Mouse (Mus musculus) hindbrain, embryonic 10.5 days (tissue): ENCODE measurements around the gene Pus7. TPM values are rescaled to one million over a fixed set of nuclear protein-coding genes. Genes with fewer than 3 reads are reported as not detected.
"Not testable (repeated sequence)": the region's sequence is repeated elsewhere in the genome, so short reads cannot be mapped to it uniquely, and the experiment has no call there.

Source experiments
- DNase-seq: peaks from one replicate; pipeline ENCODE4 v3.0.0-alpha.2; 2017; ENCODE audit warnings: low spot score
- H3K27ac ChIP-seq: fragments of 300-500 bp; sonication (generic); 2 replicates; pipeline ENCODE4 v1.5.1; 2016; ENCODE audit warnings: mild to moderate bottlenecking, moderate library complexity
- H3K27me3 ChIP-seq: fragments of 300-500 bp; sonication (generic); 2 replicates; pipeline ENCODE4 v1.6.1; 2016; ENCODE audit warnings: mild to moderate bottlenecking; ENCODE audit not compliant: poor library complexity, insufficient read depth, severe bottlenecking
- H3K36me3 ChIP-seq: fragments of 300-500 bp; sonication (generic); 2 replicates; pipeline ENCODE4 v1.6.1; 2016; ENCODE audit warnings: mild to moderate bottlenecking, moderate library complexity
- H3K4me1 ChIP-seq: fragments of 300-500 bp; sonication (generic); replicated peaks from 2 replicates; pipeline ENCODE4 v1.6.1; 2016; ENCODE audit warnings: mild to moderate bottlenecking
- H3K4me3 ChIP-seq: fragments of 300-500 bp; sonication (generic); 2 replicates; pipeline ENCODE4 v1.5.1; 2016; ENCODE audit warnings: mild to moderate bottlenecking, moderate library complexity
- H3K9me3 ChIP-seq: fragments of 300-500 bp; sonication (generic); 2 replicates; pipeline ENCODE4 v1.6.1; 2016; ENCODE audit warnings: mild to moderate bottlenecking, moderate library complexity
- WGBS: fragments of 180-500 bp; shearing (Covaris S2); methylation state at CpG from one replicate; pipeline ENCODE4 v1.1.7; 2016; 5-methylcytosine and 5-hydroxymethylcytosine counted together
- polyA plus RNA-seq: library from polyadenylated mRNA; unstranded; fragments of >200 nt; fragmentation: Nextera tagmentation; extraction: Ambion mirVana; gene quantifications from 2 replicates; pipeline ENCODE4 v1.2.1, GENCODE M21; 2016

Pus7 gene
- polyA plus RNA-seq, 1 experiment from 2014 or later, result 23.1 TPM

DNA sequence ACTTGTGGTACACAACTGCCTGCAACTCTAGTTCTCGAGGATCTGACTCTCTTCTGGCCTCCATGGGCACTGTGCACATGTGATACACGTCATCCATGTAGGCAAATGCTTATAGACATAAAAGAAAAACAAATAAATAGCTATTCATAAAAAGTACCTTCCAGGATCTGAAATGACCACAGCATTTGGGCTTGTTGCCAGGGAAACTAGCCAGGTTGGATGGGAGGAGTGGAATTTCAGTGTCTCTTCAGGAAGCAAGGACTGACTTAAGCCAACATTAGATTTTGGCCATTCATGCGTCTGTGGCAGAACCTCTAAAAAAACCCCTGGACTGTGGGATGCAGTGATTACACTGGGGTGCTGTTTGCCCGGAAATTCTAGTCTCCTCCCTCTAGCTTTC, 47.1 kb downstream of the Pus7 start:
- no peak overlapping the region for H3K4me3 ChIP-seq
- peaks cover 26% of the 10 kb centered on the region for H3K36me3 ChIP-seq
- no peaks in the 10 kb centered on the region for H3K27me3 ChIP-seq
- no peak for DNase-seq
- H3K9me3 ChIP-seq, result no peaks in the 10 kb centered on the region
- no peaks in the 10 kb centered on the region for H3K4me1 ChIP-seq
- 84% methylated on average over 4 of the region's 4 CpGs for WGBS
- H3K27ac ChIP-seq, result no peak overlapping the region

DNA sequence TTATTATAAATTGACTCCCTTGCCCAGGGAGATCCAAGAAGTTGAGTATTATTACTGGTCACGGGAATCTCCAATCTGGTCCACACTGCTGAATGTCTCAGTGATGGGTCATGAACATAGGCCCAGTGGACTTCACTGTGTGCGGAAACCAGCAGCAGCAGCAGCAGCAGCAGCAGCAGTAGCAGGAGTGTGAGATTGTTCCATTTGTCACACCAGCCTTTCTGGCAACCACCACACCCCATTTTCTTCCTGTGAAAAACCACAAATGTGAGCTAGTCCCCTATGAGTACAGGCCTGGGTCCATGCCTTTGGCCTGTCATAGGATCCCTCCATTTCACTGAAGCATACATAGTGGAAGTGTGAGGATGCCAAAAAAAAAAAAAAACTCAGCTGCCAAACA, 61.6 kb downstream of the Pus7 start:
- no peak overlapping the region for H3K4me3 ChIP-seq
- peaks cover 13% of the 10 kb centered on the region; the same call in 1 of the 2 replicates for H3K9me3 ChIP-seq
- no peak overlapping the region for H3K27ac ChIP-seq
- DNase-seq, result no peak
- no peaks in the 10 kb centered on the region for H3K27me3 ChIP-seq
- H3K36me3 ChIP-seq, result no peaks in the 10 kb centered on the region
- H3K4me1 ChIP-seq, result no peaks in the 10 kb centered on the region
- WGBS, result 99% methylated on average over 2 of the region's 2 CpGs

DNA sequence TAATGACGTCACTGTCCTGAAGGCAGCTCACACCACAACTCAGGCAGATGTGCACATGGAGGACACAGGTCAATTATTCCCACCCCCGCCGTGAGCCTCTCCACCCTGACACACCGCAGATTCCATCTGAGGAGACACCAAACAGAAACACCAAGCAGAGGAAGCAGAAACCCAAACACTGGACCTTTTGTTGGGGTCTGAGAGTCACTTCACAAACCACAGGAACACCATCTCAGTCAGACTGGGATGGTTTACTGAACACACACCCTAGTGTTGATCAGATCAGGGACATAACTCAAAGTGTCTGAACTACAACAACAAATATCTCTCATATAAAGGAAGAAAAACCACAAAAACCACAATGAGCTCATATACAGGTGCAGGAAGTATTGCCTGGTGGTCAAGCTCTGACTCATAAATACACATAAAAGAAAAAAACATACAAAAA, 64.6 kb downstream of the Pus7 start:
- 82% methylated on average over 4 of the region's 4 CpGs for WGBS
- DNase-seq, result no peak

DNA sequence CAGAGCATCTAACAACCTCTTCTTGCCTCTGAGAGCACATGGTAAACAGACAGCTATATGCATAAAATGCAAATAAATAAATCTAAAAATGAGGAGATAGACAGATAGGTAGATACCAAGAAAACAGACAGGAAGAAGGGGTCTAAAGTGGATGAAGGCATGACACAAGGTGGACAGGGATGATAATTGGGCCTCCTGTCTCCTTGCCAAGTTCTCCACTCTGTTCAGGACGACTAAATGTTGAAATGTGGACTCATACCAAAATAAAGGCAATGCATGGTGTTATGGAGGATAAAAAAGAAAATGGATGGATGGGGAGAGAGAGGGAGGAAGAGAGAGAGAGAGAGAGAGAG, 65.4 kb downstream of the Pus7 start:
- no peak for DNase-seq
- no peak overlapping the region for H3K27ac ChIP-seq
- 70% methylated on average over 1 of the region's 1 CpGs for WGBS
- H3K9me3 ChIP-seq, result no peaks in the 10 kb centered on the region
- no peak overlapping the region for H3K4me3 ChIP-seq
- 0 out of 2 replicates have a peak, but pooled peaks cover under 1% of the 10 kb centered on the region for H3K4me1 ChIP-seq
- H3K27me3 ChIP-seq, result no peaks in the 10 kb centered on the region
- H3K36me3 ChIP-seq, result no peaks in the 10 kb centered on the region

More for the DNA sequence above, 64.6 kb downstream of the Pus7 start:
- H3K27me3 ChIP-seq, result no peaks in the 10 kb centered on the region
- H3K4me3 ChIP-seq, result no peak overlapping the region
- no peaks in the 10 kb centered on the region for H3K36me3 ChIP-seq
- no peak overlapping the region for H3K27ac ChIP-seq
- H3K9me3 ChIP-seq, result 0 out of 2 replicates have a peak, but pooled peaks cover 3% of the 10 kb centered on the region
- H3K4me1 ChIP-seq, result no peaks in the 10 kb centered on the region

DNA sequence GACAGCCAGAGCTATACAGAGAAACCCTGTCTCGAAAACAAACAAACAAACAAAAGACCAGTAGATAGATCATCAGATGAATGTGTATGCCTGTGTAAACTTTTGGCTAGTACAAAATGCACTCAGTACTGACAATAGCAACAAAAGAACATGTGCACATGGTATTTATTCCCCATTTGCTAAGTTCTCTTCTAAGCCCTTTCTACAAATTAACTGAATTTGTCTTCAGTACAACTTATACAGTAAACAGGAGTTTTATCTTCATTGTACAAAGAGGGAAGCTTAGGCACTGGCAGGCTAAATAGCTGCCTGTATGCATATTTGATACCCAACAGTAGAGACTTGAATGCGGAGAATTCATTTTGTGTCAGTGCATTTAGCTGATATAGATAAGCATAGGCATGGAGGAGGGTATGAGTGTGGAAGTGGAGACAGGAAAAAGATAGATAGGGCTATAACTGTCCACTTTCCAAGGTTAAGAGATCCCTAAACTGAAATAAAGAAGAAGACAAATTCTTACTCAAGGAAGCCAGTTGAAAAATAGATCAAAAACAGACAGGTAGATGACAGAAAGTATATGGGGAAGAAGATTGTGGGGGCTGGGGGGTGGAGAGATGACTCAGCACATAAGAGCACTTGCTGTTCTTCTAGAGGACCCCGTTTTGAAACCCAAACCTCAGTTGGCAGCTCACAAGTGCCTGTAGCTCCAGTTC, 65.9 kb downstream of the Pus7 start:
- no peaks in the 10 kb centered on the region for H3K27me3 ChIP-seq
- H3K36me3 ChIP-seq, result no peaks in the 10 kb centered on the region
- no peak for DNase-seq
- WGBS, result 79% methylated on average over 3 of the region's 3 CpGs
- no peak overlapping the region for H3K27ac ChIP-seq
- no peaks in the 10 kb centered on the region for H3K9me3 ChIP-seq
- H3K4me3 ChIP-seq, result no peak overlapping the region
- peaks cover 6% of the 10 kb centered on the region; the same call in 1 of the 2 replicates for H3K4me1 ChIP-seq

DNA sequence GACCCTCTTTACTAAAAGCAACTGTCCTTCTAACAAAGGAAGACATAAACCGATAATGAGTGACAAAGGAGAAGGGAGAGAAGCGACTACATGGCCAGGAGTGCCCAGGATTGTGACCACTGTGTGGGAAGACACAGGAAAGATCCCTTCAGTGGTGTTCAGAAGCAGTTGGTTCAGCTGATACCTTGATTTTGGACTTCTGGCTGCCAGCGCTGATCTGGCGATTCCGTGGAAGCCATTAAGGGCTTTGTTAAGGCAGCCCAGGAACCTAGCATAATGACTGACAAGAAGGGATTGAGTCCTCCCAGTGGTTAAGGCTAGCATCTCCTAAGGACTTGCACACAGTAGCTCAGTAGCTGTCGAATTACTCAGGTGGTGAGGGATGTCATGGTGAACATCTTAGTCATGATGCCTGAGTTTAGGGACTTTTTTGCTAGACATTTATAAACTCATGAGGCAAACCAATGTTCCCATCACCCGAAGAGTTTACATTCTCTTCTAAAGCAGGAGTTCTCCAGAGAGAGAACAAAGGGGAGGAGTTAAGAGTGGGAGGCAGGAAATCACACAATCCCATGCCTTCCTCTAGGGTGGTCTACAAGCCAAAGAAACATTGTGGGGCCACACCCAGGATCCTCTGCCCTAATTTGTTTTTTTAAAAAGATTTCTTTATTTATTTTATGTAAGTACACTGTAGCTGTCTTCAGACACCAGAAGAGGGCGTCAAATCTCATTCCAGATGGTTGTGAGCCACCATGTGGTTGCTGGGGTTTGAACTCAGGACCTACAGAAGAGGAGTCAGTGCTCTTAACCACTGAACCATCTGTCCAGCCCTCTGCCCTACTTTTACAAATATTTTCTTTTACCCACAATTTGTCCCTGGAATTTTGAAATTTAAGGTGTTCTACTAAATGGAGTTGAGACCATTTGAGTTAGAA, 69.8 kb downstream of the Pus7 start:
- peak overlapping the region; percentile 92 for H3K27ac ChIP-seq
- 89% methylated on average over 8 of the region's 8 CpGs for WGBS

DNA sequence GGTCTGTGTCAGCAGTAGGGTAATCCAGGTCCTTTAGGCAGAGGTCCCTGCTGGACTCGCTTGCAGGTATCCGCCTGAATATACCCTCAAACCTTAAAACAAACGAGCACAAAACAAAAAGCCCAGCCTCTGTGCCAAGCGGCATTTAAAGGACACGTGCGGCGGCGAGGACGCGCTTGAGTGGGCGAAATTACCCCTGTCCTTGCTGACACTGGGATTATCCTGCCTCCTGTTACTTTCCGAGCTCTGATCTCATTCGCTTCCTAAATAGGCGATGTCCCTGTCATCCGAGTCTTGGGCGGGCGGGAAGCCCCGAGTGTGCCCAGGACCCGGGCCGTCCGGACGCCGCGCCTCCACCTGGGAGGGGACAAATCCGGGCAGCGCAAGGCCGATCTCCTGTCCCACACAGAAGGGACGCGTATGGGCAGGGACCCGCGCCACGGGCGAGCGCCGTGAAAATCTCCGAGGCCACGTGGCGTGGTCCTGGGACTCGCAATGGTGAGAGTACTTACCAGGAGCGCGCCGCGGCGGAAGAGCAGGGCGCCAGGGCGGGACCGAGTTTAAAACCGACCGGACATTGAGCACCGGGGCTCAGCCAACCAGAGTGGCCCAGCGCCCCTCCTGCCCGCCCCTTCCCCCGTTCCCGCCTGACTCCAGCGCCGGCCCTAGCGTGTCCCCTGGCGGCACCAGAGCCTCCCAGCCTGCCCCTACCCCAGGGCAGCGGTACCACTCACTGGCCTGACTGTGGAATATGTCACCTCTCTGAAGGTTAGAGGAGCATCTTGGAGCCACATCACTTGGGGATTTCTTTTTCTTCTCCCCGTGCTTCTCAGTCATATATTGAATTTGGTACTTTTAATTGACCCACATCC, 71.1 kb downstream of the Pus7 start:
- Histone ChIP-seq H3K4me3 (peak overlapping the region; percentile 82), H3K27ac (peak overlapping the region; percentile 92), H3K27me3 (no peaks in the 10 kb centered on the region), H3K36me3 (peaks cover 39% of the 10 kb centered on the region), H3K9me3 (peaks cover 36% of the 10 kb centered on the region), H3K4me1 (peaks cover 6% of the 10 kb centered on the region; the same call in 1 of the 2 replicates)
- peak; percentile 83 for DNase-seq
- WGBS, result 6% methylated on average over 60 of the region's 60 CpGs

More for the DNA sequence above, 69.8 kb downstream of the Pus7 start:
- Histone ChIP-seq H3K27me3 (no peaks in the 10 kb centered on the region), H3K9me3 (peaks cover 24% of the 10 kb centered on the region), H3K4me3 (peak overlapping the region; percentile 82; the same call in 1 of the 2 replicates), H3K36me3 (peaks cover 26% of the 10 kb centered on the region), H3K4me1 (peaks cover 6% of the 10 kb centered on the region; the same call in 1 of the 2 replicates)
- DNase-seq, result no peak

DNA sequence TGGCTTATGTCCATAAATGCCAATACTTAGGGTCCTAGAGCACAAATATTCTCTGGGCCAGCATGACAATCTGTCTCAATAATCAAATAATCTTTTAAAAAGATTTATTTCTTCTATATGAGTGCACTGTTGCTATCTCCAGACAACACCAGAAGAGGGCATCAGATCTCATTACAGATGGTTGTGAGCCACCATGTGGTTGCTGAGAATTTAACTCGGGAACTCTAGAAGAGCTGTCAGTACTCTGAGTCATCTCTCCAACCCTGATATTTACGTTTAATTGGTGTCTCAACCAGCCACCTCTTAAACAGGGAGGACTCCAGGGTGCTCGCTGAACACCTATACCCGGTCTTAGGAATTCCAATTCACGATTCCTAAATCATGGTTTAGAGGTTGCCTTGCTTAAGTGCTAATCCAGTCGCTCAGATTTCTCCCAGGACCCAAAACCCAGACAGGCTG, 71.8 kb downstream of the Pus7 start:
- H3K4me3 ChIP-seq, result peak overlapping the region; percentile 82
- WGBS, result 70% methylated on average over 6 of the region's 6 CpGs
- H3K4me1 ChIP-seq, H3K27me3 ChIP-seq, DNase-seq: not testable (repeated sequence)
- peak overlapping the region; percentile 92 for H3K27ac ChIP-seq
- peaks cover 46% of the 10 kb centered on the region for H3K36me3 ChIP-seq
- H3K9me3 ChIP-seq, result peaks cover 43% of the 10 kb centered on the region

DNA sequence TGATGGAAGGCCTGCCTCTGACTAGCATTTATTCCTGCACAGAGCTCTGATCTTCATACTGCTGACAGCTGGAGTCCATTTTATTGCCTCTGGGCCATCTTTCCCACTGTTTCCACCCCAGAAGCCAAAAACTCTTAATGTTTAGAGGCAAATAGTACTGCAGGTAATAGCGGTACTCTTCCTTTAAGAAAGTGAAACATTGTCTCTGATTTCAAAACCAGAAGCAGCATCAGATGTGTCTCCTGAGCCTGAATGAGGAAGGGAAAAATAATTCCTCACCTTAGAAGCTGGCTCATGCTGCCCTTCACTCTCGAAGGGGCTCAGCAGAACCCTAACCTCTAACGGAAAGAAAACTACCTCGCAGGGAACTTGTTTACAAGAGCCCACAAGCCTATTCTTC, 72.3 kb downstream of the Pus7 start:
- Histone ChIP-seq H3K9me3 (peaks cover 47% of the 10 kb centered on the region), H3K27me3 (no peaks in the 10 kb centered on the region), H3K4me1 (peaks cover 6% of the 10 kb centered on the region; the same call in 1 of the 2 replicates), H3K4me3 (peak overlapping the region; percentile 82), H3K36me3 (peaks cover 50% of the 10 kb centered on the region), H3K27ac (no peak overlapping the region)
- 95% methylated on average over 4 of the region's 4 CpGs for WGBS
- DNase-seq, result no peak

DNA sequence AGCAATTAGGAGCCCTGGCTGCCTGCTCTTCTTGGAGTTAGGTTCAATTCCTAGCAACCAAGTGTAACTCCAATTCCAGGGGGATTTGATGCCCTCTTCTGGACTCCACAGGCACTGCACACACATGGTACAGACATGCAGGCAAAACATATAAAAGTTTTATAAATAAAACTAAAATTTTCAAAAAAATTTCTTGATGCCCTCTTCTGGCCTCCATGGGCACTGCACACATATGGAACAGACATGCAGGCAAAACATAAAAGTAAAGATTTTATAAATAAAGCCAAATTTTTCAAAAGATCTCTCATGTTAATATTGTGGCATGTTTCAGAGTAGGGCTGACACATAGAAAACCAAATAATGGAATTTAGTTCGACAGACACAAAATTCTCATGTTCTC, 73.8 kb downstream of the Pus7 start:
- WGBS, result 98% methylated on average over 1 of the region's 1 CpGs
- peaks cover 6% of the 10 kb centered on the region; the same call in 1 of the 2 replicates for H3K4me1 ChIP-seq
- peaks cover 53% of the 10 kb centered on the region for H3K9me3 ChIP-seq
- H3K36me3 ChIP-seq, result peaks cover 63% of the 10 kb centered on the region
- DNase-seq, result no peak
- H3K4me3 ChIP-seq, result no peak overlapping the region
- no peaks in the 10 kb centered on the region for H3K27me3 ChIP-seq
- no peak overlapping the region for H3K27ac ChIP-seq

DNA sequence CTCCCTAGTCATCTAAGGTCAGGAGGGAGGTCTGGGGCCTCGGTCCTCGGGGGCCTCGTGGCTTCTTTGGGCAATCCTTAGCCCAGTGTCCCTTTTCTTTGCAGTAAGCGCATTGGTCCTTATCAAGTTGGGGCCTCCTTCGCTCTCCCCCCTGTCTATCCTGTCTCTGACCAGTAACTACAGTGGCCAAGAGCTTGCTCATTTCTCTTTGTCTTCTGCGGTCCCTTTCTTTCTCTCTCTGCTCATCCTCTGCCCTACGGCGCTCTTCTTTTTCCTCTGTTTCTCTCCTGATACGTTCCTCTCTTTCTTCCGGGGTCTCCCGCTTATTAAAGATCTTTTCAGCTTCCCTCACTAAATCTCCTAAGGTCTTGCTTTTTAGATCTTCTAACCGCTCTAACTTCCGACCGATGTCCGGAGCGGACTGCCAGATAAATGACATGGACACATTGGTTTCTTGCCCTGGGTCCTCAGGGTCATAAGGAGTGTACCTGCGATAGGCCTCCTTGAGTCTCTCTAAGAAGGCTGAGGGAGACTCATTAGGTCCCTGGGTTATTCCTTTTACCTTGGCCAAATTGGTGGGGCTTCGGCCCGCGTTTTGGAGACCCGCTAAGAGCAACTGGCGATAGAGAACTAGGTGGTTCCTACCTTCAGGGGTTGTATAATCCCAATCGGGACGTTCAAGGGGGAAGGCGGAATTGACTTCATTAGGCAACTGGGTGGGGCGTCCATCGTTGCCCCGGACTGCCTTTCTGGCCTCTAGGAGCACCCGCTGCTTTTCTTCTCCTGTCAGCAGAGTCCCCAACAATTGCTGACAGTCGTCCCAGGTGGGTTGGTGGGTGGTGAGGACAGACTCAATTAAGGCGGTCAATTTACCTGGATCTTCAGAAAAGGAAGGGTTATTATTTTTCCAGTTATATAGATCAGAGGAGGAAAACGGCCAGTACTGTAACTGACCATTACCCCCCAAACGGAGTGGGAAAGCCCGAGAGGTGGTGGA, 76.6 kb downstream of the Pus7 start:
- Histone ChIP-seq H3K9me3 (peaks cover 78% of the 10 kb centered on the region), H3K36me3 (peaks cover 89% of the 10 kb centered on the region)
- H3K4me3 ChIP-seq, H3K4me1 ChIP-seq, H3K27ac ChIP-seq, H3K27me3 ChIP-seq, DNase-seq: not testable (repeated sequence)
- WGBS, result 98% methylated on average over 34 of the region's 34 CpGs
